Mouse (Mus musculus): ENCODE measurements at regions not wholly inside any gene's neighbourhood (a gene's known extent, or its start where the extent isn't known, plus 50 kb on each side); places are given as distances from the start of the nearest gene placed in this dataset.
A peak's percentile ranks its signal among the peaks of the same experiment; 100 is the strongest.

GRCm38 (mm10) chr9:33209083-33209482, 573.1 kb downstream of the Ets1 start:
- DNase-seq (ENCODE audit: low read depth, low spot score), result no peak

- no peak for DNase-seq (ENCODE audit: low read depth, low spot score)
Observed at GRCm38 (mm10) chr9:33214523-33214922, 578.5 kb downstream of the Ets1 start.

GRCm38 (mm10) chr9:33220981-33221380, 585.0 kb downstream of the Ets1 start:
- DNase-seq (ENCODE audit: low read depth, low spot score), result no peak

- DNase-seq (ENCODE audit: low read depth, low spot score), result no peak
Observed at GRCm38 (mm10) chr9:33222066-33222805, 586.2 kb downstream of the Ets1 start.

GRCm38 (mm10) chr9:33233699-33234131, 597.7 kb downstream of the Ets1 start:
- DNase-seq (ENCODE audit: low read depth, low spot score), result no peak

- DNase-seq (ENCODE audit: low read depth, low spot score), result no peak
Observed at GRCm38 (mm10) chr9:33238190-33238589, 602.2 kb downstream of the Ets1 start.

- DNase-seq (ENCODE audit: low read depth, low spot score), result no peak
Observed at GRCm38 (mm10) chr9:33238846-33239245, 602.8 kb downstream of the Ets1 start.

- DNase-seq (ENCODE audit: low read depth, low spot score), result no peak
Observed at GRCm38 (mm10) chr9:33240506-33240905, 604.5 kb downstream of the Ets1 start.

- DNase-seq (ENCODE audit: low read depth, low spot score), result no peak
Observed at GRCm38 (mm10) chr9:33240914-33241635, 605.1 kb downstream of the Ets1 start.

- DNase-seq (ENCODE audit: low read depth, low spot score), result peak; percentile 26
Observed at GRCm38 (mm10) chr9:33246932-33247331, 610.9 kb downstream of the Ets1 start.

GRCm38 (mm10) chr9:33258241-33258640, 622.2 kb downstream of the Ets1 start:
- no peak for DNase-seq (ENCODE audit: low read depth, low spot score)

- peak; percentile 49 for DNase-seq (ENCODE audit: low read depth, low spot score)
Observed at GRCm38 (mm10) chr9:33260171-33260570, 624.1 kb downstream of the Ets1 start.

- no peak for DNase-seq (ENCODE audit: low read depth, low spot score)
Observed at GRCm38 (mm10) chr9:33289381-33289780, 653.4 kb downstream of the Ets1 start.

- DNase-seq (ENCODE audit: low read depth, low spot score), result no peak
Observed at GRCm38 (mm10) chr9:33292116-33292515, 656.1 kb downstream of the Ets1 start.

GRCm38 (mm10) chr9:33295925-33296324, 659.9 kb downstream of the Ets1 start:
- DNase-seq (ENCODE audit: low read depth, low spot score), result no peak

- DNase-seq (ENCODE audit: low read depth, low spot score), result no peak
Observed at GRCm38 (mm10) chr9:33319525-33320025, 683.6 kb downstream of the Ets1 start.

GRCm38 (mm10) chr9:33327722-33328121, 691.7 kb downstream of the Ets1 start:
- no peak for DNase-seq (ENCODE audit: low read depth, low spot score)

GRCm38 (mm10) chr9:33350258-33350657, 714.2 kb downstream of the Ets1 start:
- no peak for DNase-seq (ENCODE audit: low read depth, low spot score)

- no peak for DNase-seq (ENCODE audit: low read depth, low spot score)
Observed at GRCm38 (mm10) chr9:33356621-33357020, 720.6 kb downstream of the Ets1 start.

GRCm38 (mm10) chr9:33360966-33361365, 724.9 kb downstream of the Ets1 start:
- DNase-seq (ENCODE audit: low read depth, low spot score), result no peak

GRCm38 (mm10) chr9:33389170-33389569, 753.1 kb downstream of the Ets1 start:
- no peak for DNase-seq (ENCODE audit: low read depth, low spot score)

- no peak for DNase-seq (ENCODE audit: low read depth, low spot score)
Observed at GRCm38 (mm10) chr9:33404691-33405090, 768.7 kb downstream of the Ets1 start.

- no peak for DNase-seq (ENCODE audit: low read depth, low spot score)
Observed at GRCm38 (mm10) chr9:33407517-33407916, 771.5 kb downstream of the Ets1 start.
